Mouse (Mus musculus) megakaryocyte, embryonic 14.5 days (primary cell): ENCODE measurements around the gene Olfr826.

Experiments
- FLI1 ChIP-seq: IDR thresholded peaks from 2 replicates; pipeline ENCODE4 v1.6.1; 2012; ENCODE audit warnings: low read length, inconsistent platforms, mixed read lengths
- GATA1 ChIP-seq: IDR thresholded peaks from 3 replicates; pipeline ENCODE4 v1.6.1; 2012; ENCODE audit warnings: mixed read lengths, low read length, inconsistent platforms, borderline replicate concordance

DNA sequence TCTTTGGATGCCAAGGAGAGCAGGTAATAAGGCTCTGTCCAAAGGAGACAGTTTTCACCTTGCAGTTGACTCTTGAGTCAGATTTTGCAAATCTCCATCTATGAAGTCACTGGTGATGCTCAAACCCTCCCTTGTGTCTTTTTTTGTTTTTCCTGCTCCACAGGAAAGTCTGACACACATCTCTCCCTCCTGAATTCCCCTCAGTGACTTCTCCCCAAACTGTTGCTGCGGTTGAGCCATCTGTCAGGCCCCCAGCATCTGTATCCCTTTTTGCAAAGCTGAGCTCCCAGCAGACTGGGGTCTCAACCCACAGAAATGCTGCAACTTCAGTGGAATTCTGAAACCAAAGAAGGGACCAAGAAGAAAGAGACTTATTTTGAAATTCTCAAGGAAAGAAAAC is 48.1 kb upstream of the Olfr826 start:
- TF ChIP-seq GATA1 (no peak), FLI1 (no peak)
